In the genomic region with DNA sequence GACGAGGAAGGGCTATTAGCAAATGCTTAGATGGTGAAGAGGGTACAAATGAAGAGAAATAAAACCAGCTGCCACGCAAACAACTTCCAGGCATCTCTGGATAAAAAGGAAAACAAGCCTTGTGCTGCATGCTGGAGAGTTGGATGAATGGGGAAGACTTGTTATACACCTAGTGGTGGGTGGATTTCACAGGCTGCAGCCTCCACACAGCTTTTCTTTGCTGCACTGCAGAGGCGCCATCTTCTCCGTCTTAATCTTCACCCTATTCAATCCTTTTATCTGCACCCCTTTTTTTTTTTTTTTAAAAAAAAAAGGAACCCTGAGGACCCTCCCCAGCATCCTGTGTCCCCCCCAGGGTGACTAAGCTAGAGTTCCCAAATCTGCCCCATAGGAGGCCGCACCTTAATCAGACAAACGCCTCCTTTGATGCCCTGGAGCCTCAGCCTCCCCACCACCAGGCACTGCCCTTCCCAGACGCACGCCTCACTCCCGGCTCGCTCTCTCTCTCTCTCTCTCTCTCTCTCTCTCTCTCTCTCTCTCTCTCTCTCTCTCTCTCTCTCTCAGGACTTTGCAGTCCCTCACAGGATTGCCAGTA, we compare ENCODE assay signal across 8 mouse cellular contexts. TPM values are rescaled to one million over a fixed set of nuclear protein-coding genes. Genes with fewer than 3 reads are reported as not detected.
DNase-seq lines count a peak whose midpoint lies in the region; ATAC-seq lines count a peak whose summit lies in the region.

No protein-coding gene starts in this region.

- no peak for ATAC-seq in erythroblast, adult 5-6 weeks (replicated peaks; ENCODE audit: low FRiP score, poor library complexity, severe bottlenecking)
- ATAC-seq in kidney, embryonic 14.5 days (ENCODE audit: low FRiP score, low TSS enrichment), result peak; percentile 63
- peak; percentile 38; the same call in 1 of the 2 replicates for ATAC-seq in liver, embryonic 11.5 days (replicated peaks; ENCODE audit: low FRiP score)
- ATAC-seq in neural tube, embryonic 13.5 days (ENCODE audit: low read depth), result peak; percentile 70

- H3K4me1 ChIP-seq in erythroblast, embryonic 14.5 days (ENCODE audit: control insufficient read depth), result peaks cover 11% of the 10 kb centered on the region
- H3K4me1 ChIP-seq in kidney, embryonic 14.5 days (ENCODE audit: control insufficient read depth, insufficient read depth, low read length), result peaks cover 25% of the 10 kb centered on the region
- peaks cover 3% of the 10 kb centered on the region; the same call in 1 of the 2 replicates for H3K4me1 ChIP-seq in liver, embryonic 11.5 days (replicated peaks; ENCODE audit: control insufficient read depth, insufficient read depth, low read length)
- peaks cover 31% of the 10 kb centered on the region for H3K4me1 ChIP-seq in neural tube, embryonic 13.5 days (replicated peaks)

- no peaks in the 10 kb centered on the region for H3K9me3 ChIP-seq in erythroblast, embryonic 14.5 days (ENCODE audit: control insufficient read depth, low read length)
- no peaks in the 10 kb centered on the region for H3K9me3 ChIP-seq in kidney, embryonic 14.5 days (ENCODE audit: control insufficient read depth, low read length)
- H3K9me3 ChIP-seq in liver, embryonic 11.5 days (ENCODE audit: control insufficient read depth, low read length), result no peaks in the 10 kb centered on the region
- no peaks in the 10 kb centered on the region for H3K9me3 ChIP-seq in neural tube, embryonic 13.5 days

- no peaks in the 10 kb centered on the region for H3K36me3 ChIP-seq in erythroblast, embryonic 14.5 days (ENCODE audit: control insufficient read depth)
- H3K36me3 ChIP-seq in kidney, embryonic 14.5 days (ENCODE audit: control insufficient read depth, insufficient read depth, low read length), result 0 out of 2 replicates have a peak, but pooled peaks cover 6% of the 10 kb centered on the region
- no peaks in the 10 kb centered on the region for H3K36me3 ChIP-seq in liver, embryonic 11.5 days (ENCODE audit: control insufficient read depth, insufficient read depth, low read length)
- peaks cover 4% of the 10 kb centered on the region; the same call in 1 of the 2 replicates for H3K36me3 ChIP-seq in neural tube, embryonic 13.5 days

- 1% methylated on average over 10 of the region's 10 CpGs for WGBS in kidney, embryonic 14.5 days
- 9% methylated on average over 10 of the region's 10 CpGs for WGBS in liver, embryonic 11.5 days
- under 1% methylated on average over 9 of the region's 10 CpGs for WGBS in neural tube, embryonic 13.5 days

- peak overlapping the region; percentile 41 for H3K4me2 ChIP-seq in kidney, embryonic 14.5 days (replicated peaks; ENCODE audit: low read depth, low read length)
- H3K4me2 ChIP-seq in liver, embryonic 11.5 days, result peak overlapping the region; percentile 88
- peak overlapping the region; percentile 75 for H3K4me2 ChIP-seq in neural tube, embryonic 13.5 days

- peak overlapping the region; percentile 96 for H3K9ac ChIP-seq in kidney, embryonic 14.5 days (ENCODE audit: low read depth, low read length)
- peak overlapping the region; percentile 68; the same call in 1 of the 2 replicates for H3K9ac ChIP-seq in liver, embryonic 11.5 days (ENCODE audit: low read depth, low read length)
- peak overlapping the region; percentile 97 for H3K9ac ChIP-seq in neural tube, embryonic 13.5 days

- peaks cover 30% of the 10 kb centered on the region for H3K27me3 ChIP-seq in erythroblast, embryonic 14.5 days (ENCODE audit: control insufficient read depth)
- H3K27me3 ChIP-seq in kidney, embryonic 14.5 days (ENCODE audit: control insufficient read depth, insufficient read depth, low read length), result no peaks in the 10 kb centered on the region
- peaks cover 9% of the 10 kb centered on the region; the same call in 1 of the 2 replicates for H3K27me3 ChIP-seq in liver, embryonic 11.5 days (replicated peaks; ENCODE audit: control insufficient read depth, insufficient read depth, low read length)
- peaks cover 6% of the 10 kb centered on the region; the same call in 1 of the 2 replicates for H3K27me3 ChIP-seq in neural tube, embryonic 13.5 days

- peak overlapping the region; percentile 71 for H3K4me3 ChIP-seq in erythroblast, embryonic 14.5 days (replicated peaks)
- peak overlapping the region; percentile 96 for H3K4me3 ChIP-seq in kidney, embryonic 14.5 days (ENCODE audit: low read length)
- H3K4me3 ChIP-seq in liver, embryonic 11.5 days (ENCODE audit: low read depth, low read length), result peak overlapping the region; percentile 75
- peak overlapping the region; percentile 76 for H3K4me3 ChIP-seq in neural tube, embryonic 13.5 days

- DNase-seq in cerebellum, postnatal 14 days, result peak; percentile 67 to 72
- DNase-seq in frontal cortex, postnatal 36 days (ENCODE audit: low spot score in 2 of 2), result peak; percentile 48 to 72
- DNase-seq in liver, embryonic 11.5 days (ENCODE audit: low spot score), result peak; percentile 57
- DNase-seq in urinary bladder, postnatal 4 days (ENCODE audit: low spot score in 2 of 2), result no peak

- H3K27ac ChIP-seq in kidney, embryonic 14.5 days (ENCODE audit: low read depth, low read length), result peak overlapping the region; percentile 89
- H3K27ac ChIP-seq in liver, embryonic 11.5 days (ENCODE audit: low read depth, low read length), result no peak overlapping the region
- peak overlapping the region; percentile 97 for H3K27ac ChIP-seq in neural tube, embryonic 13.5 days (replicated peaks)

RNA-seq across cellular contexts. Expression of a gene that starts 1.5 kb away (rescaled TPM):
- 0.08 and 0.16 TPM in 2 replicates for polyA plus RNA-seq in erythroblast, embryonic 14.5 days (2012)
- 29.3 and 50.9 TPM in 2 replicates for total RNA-seq in erythroblast, adult 5-6 weeks (2015; ENCODE audit: low replicate concordance)
- total RNA-seq in erythroblast, adult 5-6 weeks (2017; ENCODE audit: low replicate concordance), result 30.9 and 33.4 TPM in 2 replicates
- polyA plus RNA-seq in kidney, embryonic 14.5 days (2014; fragmentation: Nextera tagmentation; extraction: Ambion mirVana), result 166 and 225 TPM in 2 replicates
- 37.8 and 44.5 TPM in 2 replicates for polyA plus RNA-seq in liver, embryonic 11.5 days (2014; fragmentation: Nextera tagmentation; extraction: Ambion mirVana)
- polyA plus RNA-seq in neural tube, embryonic 13.5 days (2015; fragmentation: Nextera tagmentation; extraction: Ambion mirVana), result 388 and 419 TPM in 2 replicates

Comparison
In these comparisons a context has a peak if more than half of its experiments do, and no peak if none do; other contexts are left out.
1. DNase-seq: peak in cerebellum, postnatal 14 days (2 of 2), frontal cortex, postnatal 36 days (2 of 2) and liver, embryonic 11.5 days (single experiment); none in urinary bladder, postnatal 4 days (0 of 2).
2. RNA of a gene that starts 1.5 kb away (polyA plus RNA-seq): 388 to 419 TPM in neural tube, embryonic 13.5 days, 166 to 225 TPM in kidney, embryonic 14.5 days and 37.8 to 44.5 TPM in liver, embryonic 11.5 days; 0.08 to 0.16 TPM in erythroblast, embryonic 14.5 days; every median in the first group is over 10 times any median in the second.
3. Peak in every context shown above with its lines, with median percentiles within 50 percentile points of each other: H3K4me3 ChIP-seq, H3K4me2 ChIP-seq and H3K9ac ChIP-seq.